Comparison of ENCODE assay signal across 9 mouse cellular contexts in the genomic region with DNA sequence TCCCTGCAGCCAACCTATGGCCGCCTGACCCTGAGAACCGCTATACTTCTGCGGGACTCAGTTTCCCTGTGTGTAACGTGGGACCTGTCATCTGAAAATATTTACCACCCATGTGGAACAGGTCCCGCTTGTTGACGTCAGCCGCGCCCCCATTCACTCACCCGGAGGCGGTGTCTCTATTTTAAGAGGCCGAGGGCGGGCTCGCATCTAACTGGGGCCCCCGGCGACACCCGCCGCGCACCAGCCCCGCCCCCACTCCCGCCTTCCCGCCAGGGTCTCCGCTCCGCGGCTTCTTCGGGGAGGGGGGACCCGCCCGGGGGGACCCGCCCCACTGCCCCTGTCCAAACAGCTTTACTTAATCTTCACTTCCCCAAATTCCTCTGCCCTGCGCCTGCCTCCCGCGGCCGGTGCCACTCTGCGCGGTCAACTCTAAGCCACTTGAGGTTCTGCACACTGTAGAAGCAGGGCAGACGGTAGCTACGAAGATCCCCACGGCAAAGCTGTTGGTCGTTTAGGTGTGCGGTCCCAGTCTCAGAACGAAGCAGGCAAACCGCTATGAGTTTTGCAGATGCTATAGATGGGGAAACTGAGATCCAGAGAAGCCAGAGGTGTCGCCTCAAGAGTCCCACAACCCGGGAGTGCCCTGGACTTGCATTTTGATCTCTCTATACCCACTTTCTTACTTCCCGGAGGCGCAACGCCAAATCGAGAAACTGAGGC. TPM values are rescaled to one million over a fixed set of nuclear protein-coding genes. Genes with fewer than 3 reads are reported as not detected.
DNase-seq lines count a peak whose midpoint lies in the region; ATAC-seq lines count a peak whose summit lies in the region.
"Had no signal": no experiment of that assay in that cellular context is flagged by ENCODE, and none has a peak within 500 bp of the region (broad histone marks: within the 10 kb centered on the region; RNA-seq: fewer than 3 reads in every experiment).

No protein-coding gene starts in this region.

- peak overlapping the region; percentile 59 for H3K4me3 ChIP-seq in heart, embryonic 10.5 days
- peak overlapping the region; percentile 50 for H3K4me3 ChIP-seq in kidney, embryonic 14.5 days (ENCODE audit: low read length)
- peak overlapping the region; percentile 51 for H3K4me3 ChIP-seq in neural tube, embryonic 13.5 days

- peak overlapping the region; percentile 44; the same call in 1 of the 2 replicates for H3K9ac ChIP-seq in kidney, embryonic 14.5 days (ENCODE audit: low read depth, low read length)
- H3K9ac ChIP-seq in neural tube, embryonic 13.5 days, result peak overlapping the region; percentile 68

- H3K27me3 ChIP-seq in heart, embryonic 10.5 days (ENCODE audit: insufficient read depth, poor library complexity, severe bottlenecking), result peaks cover 88% of the 10 kb centered on the region
- peaks cover 44% of the 10 kb centered on the region for H3K27me3 ChIP-seq in kidney, embryonic 14.5 days (ENCODE audit: control insufficient read depth, insufficient read depth, low read length)
- H3K27me3 ChIP-seq in neural tube, embryonic 13.5 days, result peaks cover 77% of the 10 kb centered on the region
- H3K27me3 ChIP-seq: Patski had no signal

- H3K36me3 ChIP-seq in heart, embryonic 10.5 days, result no peaks in the 10 kb centered on the region
- no peaks in the 10 kb centered on the region for H3K36me3 ChIP-seq in kidney, embryonic 14.5 days (ENCODE audit: control insufficient read depth, insufficient read depth, low read length)
- no peaks in the 10 kb centered on the region for H3K36me3 ChIP-seq in neural tube, embryonic 13.5 days

- 2% methylated on average over 47 of the region's 47 CpGs for WGBS in heart, embryonic 10.5 days
- WGBS in kidney, embryonic 14.5 days, result 3% methylated on average over 38 of the region's 47 CpGs
- 2% methylated on average over 47 of the region's 47 CpGs for WGBS in neural tube, embryonic 13.5 days

- H3K27ac ChIP-seq in heart, embryonic 10.5 days, result peak overlapping the region; percentile 53
- no peak overlapping the region for H3K27ac ChIP-seq in kidney, embryonic 14.5 days (ENCODE audit: low read depth, low read length)
- no peak overlapping the region for H3K27ac ChIP-seq in neural tube, embryonic 13.5 days (replicated peaks)

- 0 out of 2 replicates have a peak, but pooled peaks have one; percentile 8 for ATAC-seq in kidney, embryonic 14.5 days (ENCODE audit: low FRiP score, low TSS enrichment)
- ATAC-seq in neural tube, embryonic 13.5 days (ENCODE audit: low read depth), result 0 out of 2 replicates have a peak, but pooled peaks have one; percentile 8

- DNase-seq in cerebellum, postnatal 25 days, result peak; percentile 24 to 41
- no peak for DNase-seq in cerebellum, postnatal 14 days
- DNase-seq in brain, adult 2 months (ENCODE audit: low read depth, low spot score), result peak; percentile 68
- no peak for DNase-seq in heart, embryonic 10.5 days (ENCODE audit: low spot score)
- peak; percentile 60 to 69 for DNase-seq in lung, adult 18-20 months
- peak; percentile 81 to 86 for DNase-seq in thymus, postnatal 10 days (ENCODE audit: low spot score in 2 of 2)

- peaks cover 15% of the 10 kb centered on the region for H3K4me1 ChIP-seq in heart, embryonic 10.5 days
- H3K4me1 ChIP-seq in kidney, embryonic 14.5 days (ENCODE audit: control insufficient read depth, insufficient read depth, low read length), result peaks cover 12% of the 10 kb centered on the region
- peaks cover 25% of the 10 kb centered on the region for H3K4me1 ChIP-seq in neural tube, embryonic 13.5 days (replicated peaks)

- H3K4me2 ChIP-seq in kidney, embryonic 14.5 days (replicated peaks; ENCODE audit: low read depth, low read length), result peak overlapping the region; percentile 90
- peak overlapping the region; percentile 75 for H3K4me2 ChIP-seq in neural tube, embryonic 13.5 days

- no peaks in the 10 kb centered on the region for H3K9me3 ChIP-seq in heart, embryonic 10.5 days
- no peaks in the 10 kb centered on the region for H3K9me3 ChIP-seq in kidney, embryonic 14.5 days (ENCODE audit: control insufficient read depth, low read length)
- H3K9me3 ChIP-seq in neural tube, embryonic 13.5 days, result no peaks in the 10 kb centered on the region

RNA-seq across cellular contexts. Expression of a gene that starts 0.9 kb away (rescaled TPM):
- polyA plus RNA-seq in heart, embryonic 10.5 days (2016; fragmentation: Nextera tagmentation; extraction: Ambion mirVana), result 7.9 and 9.3 TPM in 2 replicates
- polyA plus RNA-seq in kidney, embryonic 14.5 days (2014; fragmentation: Nextera tagmentation; extraction: Ambion mirVana), result 13.4 and 17.2 TPM in 2 replicates
- polyA plus RNA-seq in neural tube, embryonic 13.5 days (2015; fragmentation: Nextera tagmentation; extraction: Ambion mirVana), result 15.8 and 17.6 TPM in 2 replicates

RNA-seq across cellular contexts. Expression of a gene that starts 4.3 kb away (rescaled TPM):
- 0.12 TPM in 1 of 2 replicates, not detected in the other for polyA plus RNA-seq in heart, embryonic 10.5 days (2016; fragmentation: Nextera tagmentation; extraction: Ambion mirVana)
- polyA plus RNA-seq in kidney, embryonic 14.5 days (2014; fragmentation: Nextera tagmentation; extraction: Ambion mirVana), result not detected in 2 replicates
- not detected in 2 replicates for polyA plus RNA-seq in neural tube, embryonic 13.5 days (2015; fragmentation: Nextera tagmentation; extraction: Ambion mirVana)

RNA-seq across cellular contexts. Expression of a gene that starts 27.4 kb away (rescaled TPM):
- polyA plus RNA-seq in heart, embryonic 10.5 days (2016; fragmentation: Nextera tagmentation; extraction: Ambion mirVana), result 40.6 and 43.5 TPM in 2 replicates
- polyA plus RNA-seq in kidney, embryonic 14.5 days (2014; fragmentation: Nextera tagmentation; extraction: Ambion mirVana), result 33.3 and 49.1 TPM in 2 replicates
- 88.9 and 93.7 TPM in 2 replicates for polyA plus RNA-seq in neural tube, embryonic 13.5 days (2015; fragmentation: Nextera tagmentation; extraction: Ambion mirVana)

RNA-seq across cellular contexts. Expression of a gene that starts 35.6 kb away (rescaled TPM):
- polyA plus RNA-seq in heart, embryonic 10.5 days (2016; fragmentation: Nextera tagmentation; extraction: Ambion mirVana), result 3.7 and 3.8 TPM in 2 replicates
- polyA plus RNA-seq in kidney, embryonic 14.5 days (2014; fragmentation: Nextera tagmentation; extraction: Ambion mirVana), result 4.7 and 5.7 TPM in 2 replicates
- 7.8 TPM in 2 replicates for polyA plus RNA-seq in neural tube, embryonic 13.5 days (2015; fragmentation: Nextera tagmentation; extraction: Ambion mirVana)

RNA-seq across cellular contexts. Expression of a gene that starts 43.2 kb away (rescaled TPM):
- polyA plus RNA-seq in heart, embryonic 10.5 days (2016; fragmentation: Nextera tagmentation; extraction: Ambion mirVana), result 39.0 and 44.6 TPM in 2 replicates
- 47.9 and 52.7 TPM in 2 replicates for polyA plus RNA-seq in kidney, embryonic 14.5 days (2014; fragmentation: Nextera tagmentation; extraction: Ambion mirVana)
- 46.1 and 54.5 TPM in 2 replicates for polyA plus RNA-seq in neural tube, embryonic 13.5 days (2015; fragmentation: Nextera tagmentation; extraction: Ambion mirVana)

Comparison
In these comparisons a context has a peak if more than half of its experiments do, and no peak if none do; other contexts are left out.
1. DNase-seq: peak in cerebellum, postnatal 25 days (2 of 2), brain, adult 2 months (single experiment), lung, adult 18-20 months (2 of 2) and thymus, postnatal 10 days (2 of 2); none in cerebellum, postnatal 14 days (0 of 2) and heart, embryonic 10.5 days (single experiment).
2. Peak in every context shown above with its lines, with median percentiles within 50 percentile points of each other: H3K4me3 ChIP-seq.